Mouse (Mus musculus): ENCODE measurements around the gene Faim. TPM values are rescaled to one million over a fixed set of nuclear protein-coding genes. Genes with fewer than 3 reads are reported as not detected.

Faim gene
- polyA plus RNA-seq, 1 experiment from 2014 or later, result 117 TPM

DNA sequence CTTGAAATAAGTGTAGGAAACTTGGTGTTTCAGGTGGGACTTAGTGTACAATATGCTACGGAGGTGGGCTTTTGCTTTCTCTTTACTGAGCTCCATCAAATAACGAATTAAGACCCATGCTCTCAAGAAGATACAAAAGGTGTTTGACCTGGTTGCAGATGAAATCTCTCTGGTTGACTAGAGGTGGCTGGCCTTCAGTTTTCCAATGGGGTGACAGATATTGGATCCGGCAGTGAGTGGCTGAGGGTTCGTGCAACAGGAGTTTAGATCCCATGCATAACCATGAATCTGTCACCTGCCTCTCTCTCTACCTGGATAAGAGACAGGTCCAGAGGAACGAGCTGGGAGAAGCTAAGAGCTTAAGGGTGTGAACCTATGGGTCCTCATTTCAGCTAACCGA, 27.5 kb upstream of the Faim start:
- WGBS, result 6% methylated on average over 6 of the region's 6 CpGs
- no peak overlapping the region for H3K27ac ChIP-seq
- no peak overlapping the region for H3K9ac ChIP-seq
- no peak overlapping the region for H3K4me3 ChIP-seq
- H3K27me3 ChIP-seq, result peaks cover 94% of the 10 kb centered on the region
- peaks cover 30% of the 10 kb centered on the region for H3K4me1 ChIP-seq (replicated peaks)
- ATAC-seq (ENCODE audit: low FRiP score), result no peak
- H3K9me3 ChIP-seq, result no peaks in the 10 kb centered on the region
- H3K4me2 ChIP-seq, result 0 out of 2 replicates have a peak overlapping the region, but pooled peaks have one; percentile 4
- no peaks in the 10 kb centered on the region for H3K36me3 ChIP-seq

DNA sequence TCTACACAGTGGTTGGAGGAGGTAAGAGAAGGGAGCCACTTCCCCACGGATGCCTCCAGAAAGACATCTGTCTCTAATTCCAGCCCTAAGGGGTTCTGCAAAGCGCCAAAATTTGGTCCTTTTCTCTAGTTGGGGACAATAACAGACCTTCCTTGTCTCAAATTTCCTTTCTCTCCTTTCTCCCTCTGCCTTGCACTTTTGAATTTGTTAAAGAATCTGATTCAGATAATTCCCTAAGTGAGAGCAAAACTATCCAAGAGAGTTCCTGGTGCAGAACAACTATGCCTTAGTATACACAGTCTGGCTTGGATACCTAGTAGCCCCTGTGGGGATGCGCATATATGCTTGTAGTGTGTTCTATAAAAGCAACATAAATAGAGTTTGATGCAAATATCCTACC, 26.3 kb upstream of the Faim start:
- H3K9ac ChIP-seq, result no peak overlapping the region

DNA sequence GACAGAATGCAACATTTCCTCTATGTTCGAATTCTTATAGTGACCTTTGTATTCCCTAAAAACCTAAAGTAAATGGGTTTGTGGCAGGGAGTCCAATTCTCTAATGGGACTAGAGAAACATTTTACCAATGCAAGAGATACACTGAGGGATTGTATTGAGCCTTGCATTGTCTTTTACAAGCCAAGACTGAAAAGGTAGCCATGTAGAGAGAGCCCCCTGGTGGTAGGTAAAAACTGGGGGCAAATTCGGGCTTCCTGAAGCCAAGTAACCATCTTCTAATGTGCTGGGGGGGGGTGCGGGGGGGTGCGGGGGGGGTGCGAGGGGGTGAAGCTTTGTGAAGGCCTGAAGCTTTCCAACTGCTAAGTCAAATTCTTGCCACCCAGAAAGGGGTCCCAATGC, 25.8 kb upstream of the Faim start:
- 14% methylated on average over 5 of the region's 5 CpGs for WGBS
- no peak for ATAC-seq (ENCODE audit: low FRiP score)
- Histone ChIP-seq H3K9me3 (no peaks in the 10 kb centered on the region), H3K36me3 (no peaks in the 10 kb centered on the region), H3K4me3 (no peak overlapping the region), H3K4me2 (no peak overlapping the region), H3K27me3 (peaks cover 94% of the 10 kb centered on the region), H3K27ac (no peak overlapping the region), H3K4me1 (replicated peaks) (peaks cover 21% of the 10 kb centered on the region), H3K9ac (no peak overlapping the region)

More for the DNA sequence above, 26.3 kb upstream of the Faim start:
- Histone ChIP-seq H3K4me1 (replicated peaks) (peaks cover 26% of the 10 kb centered on the region), H3K4me2 (no peak overlapping the region), H3K36me3 (no peaks in the 10 kb centered on the region), H3K9me3 (no peaks in the 10 kb centered on the region), H3K27me3 (peaks cover 94% of the 10 kb centered on the region), H3K27ac (no peak overlapping the region), H3K4me3 (no peak overlapping the region)
- 30% methylated on average over 3 of the region's 3 CpGs for WGBS
- no peak for ATAC-seq (ENCODE audit: low FRiP score)

DNA sequence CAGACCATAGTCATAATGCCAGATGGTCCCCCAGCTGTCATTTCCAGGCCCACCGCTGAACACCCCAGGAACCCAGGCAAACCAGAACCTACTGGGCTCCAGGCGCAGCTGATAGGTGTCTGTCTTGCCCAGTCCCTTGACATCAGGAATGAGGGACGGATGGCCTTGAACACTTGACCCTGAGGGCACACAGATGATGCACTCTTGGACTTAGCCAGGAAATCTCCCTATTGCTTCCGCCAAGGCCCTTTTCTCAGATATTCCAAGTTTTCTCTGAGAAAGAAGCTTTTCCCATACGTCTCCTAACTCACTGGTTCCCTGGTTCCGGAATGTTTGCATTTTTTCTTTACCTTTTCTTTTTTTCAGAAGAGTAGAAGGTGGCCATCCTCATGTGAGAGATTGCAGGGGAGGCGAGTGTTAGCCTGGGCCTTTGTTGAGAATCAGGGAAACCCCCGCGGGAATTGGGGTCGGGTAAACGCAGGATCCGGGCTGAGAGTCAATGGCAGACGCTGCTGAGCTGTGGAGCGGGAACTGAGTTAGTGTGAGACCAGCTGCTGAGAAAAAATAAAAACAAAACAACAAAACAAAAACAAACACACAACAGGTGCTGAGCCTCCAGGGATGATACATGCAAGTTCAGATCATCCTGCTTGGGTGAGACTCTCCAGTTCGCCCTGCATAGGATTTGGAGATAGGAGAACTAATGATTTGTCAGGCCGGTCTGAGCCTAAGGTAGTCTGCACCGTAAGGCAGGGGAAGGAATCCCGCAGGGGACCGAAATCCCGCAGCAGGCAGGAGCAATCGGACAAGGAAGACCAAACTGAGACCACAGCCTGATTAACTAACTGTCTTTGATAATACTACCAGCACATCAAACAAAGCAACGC, 24.3 kb upstream of the Faim start:
- WGBS, result 4% methylated on average over 22 of the region's 22 CpGs
- Histone ChIP-seq H3K4me2 (no peak overlapping the region), H3K27ac (no peak overlapping the region), H3K36me3 (no peaks in the 10 kb centered on the region), H3K4me1 (replicated peaks) (peaks cover 6% of the 10 kb centered on the region), H3K9ac (no peak overlapping the region), H3K9me3 (no peaks in the 10 kb centered on the region), H3K4me3 (no peak overlapping the region), H3K27me3 (peaks cover 93% of the 10 kb centered on the region)
- ATAC-seq (ENCODE audit: low FRiP score), result no peak

DNA sequence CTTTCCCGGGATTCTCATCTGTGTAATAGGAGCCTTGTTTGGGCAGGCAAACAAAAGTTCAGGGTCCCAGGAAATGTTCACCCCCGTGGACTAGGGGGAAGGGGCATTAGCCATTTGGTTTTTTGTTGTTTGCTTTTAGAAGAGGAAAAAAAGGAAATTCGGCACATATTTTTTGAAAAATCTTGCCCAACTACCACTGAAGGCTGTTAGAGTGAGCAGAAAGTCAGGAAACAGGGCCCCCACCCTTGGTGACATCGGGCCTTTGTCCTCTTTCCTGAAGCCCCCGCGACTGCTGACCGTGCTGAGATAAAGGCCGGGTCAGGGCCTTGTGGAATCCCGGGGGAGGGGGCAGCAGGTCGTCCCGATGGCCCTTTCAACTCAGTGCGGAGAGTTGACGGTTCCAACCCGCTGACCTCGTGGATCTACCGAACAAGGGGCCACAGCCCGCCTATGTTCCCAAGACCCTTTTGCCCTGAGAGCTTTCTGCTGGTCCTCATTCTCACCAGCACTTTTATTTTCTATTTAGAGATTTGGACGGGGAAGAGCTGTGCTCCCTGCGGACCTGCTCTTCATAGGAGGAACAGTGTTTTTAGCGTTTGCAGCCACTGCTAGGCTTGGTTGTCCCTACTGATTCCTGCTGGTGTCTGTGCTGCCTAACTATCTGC, 23.6 kb upstream of the Faim start:
- no peak for ATAC-seq (ENCODE audit: low FRiP score)
- 2% methylated on average over 20 of the region's 20 CpGs for WGBS
- H3K4me3 ChIP-seq, result no peak overlapping the region

DNA sequence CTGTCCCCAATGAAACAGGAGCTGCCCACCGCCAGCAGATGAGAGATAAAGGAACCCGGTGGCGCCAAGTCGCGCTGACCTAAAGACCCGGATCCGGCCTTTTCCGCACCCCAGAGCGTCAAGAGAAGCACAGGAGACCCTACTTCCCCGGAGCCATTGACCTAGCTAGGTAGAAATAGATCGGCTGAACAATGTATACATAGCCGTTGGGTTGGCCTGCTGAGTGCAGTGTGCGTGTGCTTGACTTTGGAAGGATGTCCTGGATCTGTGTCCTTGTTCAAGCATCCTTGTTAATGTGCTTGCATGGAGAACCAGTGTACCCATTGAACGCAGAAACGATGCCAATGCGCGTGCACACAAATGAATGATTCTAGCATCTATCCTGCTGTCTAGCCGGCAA, 22.5 kb upstream of the Faim start:
- H3K9me3 ChIP-seq, result no peaks in the 10 kb centered on the region
- no peak for ATAC-seq (ENCODE audit: low FRiP score)
- H3K4me2 ChIP-seq, result no peak overlapping the region
- WGBS, result 5% methylated on average over 18 of the region's 18 CpGs
- no peaks in the 10 kb centered on the region for H3K36me3 ChIP-seq
- no peak overlapping the region for H3K27ac ChIP-seq
- H3K4me3 ChIP-seq, result no peak overlapping the region
- peaks cover 99% of the 10 kb centered on the region for H3K27me3 ChIP-seq
- 0 out of 2 replicates have a peak, but pooled peaks cover 2% of the 10 kb centered on the region for H3K4me1 ChIP-seq (replicated peaks)
- H3K9ac ChIP-seq, result no peak overlapping the region

More for the DNA sequence above, 23.6 kb upstream of the Faim start:
- Histone ChIP-seq H3K27me3 (peaks cover 93% of the 10 kb centered on the region), H3K36me3 (no peaks in the 10 kb centered on the region), H3K9me3 (no peaks in the 10 kb centered on the region), H3K4me1 (replicated peaks) (0 out of 2 replicates have a peak, but pooled peaks cover 2% of the 10 kb centered on the region), H3K27ac (no peak overlapping the region), H3K4me2 (no peak overlapping the region), H3K9ac (no peak overlapping the region)

DNA sequence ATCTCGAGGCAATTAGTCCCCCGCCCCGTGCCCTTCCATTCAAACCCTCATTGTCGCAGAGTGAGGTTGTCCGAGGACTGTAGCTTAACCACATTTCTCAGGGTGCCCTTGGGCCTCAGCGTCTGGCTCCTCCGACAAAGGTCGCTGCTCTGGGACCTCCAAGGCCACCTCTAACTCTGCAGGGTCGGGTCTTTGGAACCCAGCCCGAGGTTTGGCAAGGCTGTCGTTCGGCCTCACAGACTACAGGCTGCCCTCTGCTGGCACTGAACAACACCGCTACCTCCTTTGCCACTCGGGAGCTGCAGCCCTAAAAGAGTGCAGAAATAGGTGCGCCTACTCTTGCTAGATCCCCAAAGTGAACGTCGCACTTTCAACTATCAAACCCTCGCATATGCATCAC, 21.1 kb upstream of the Faim start:
- H3K4me3 ChIP-seq, result no peak overlapping the region
- under 1% methylated on average over 18 of the region's 18 CpGs for WGBS

DNA sequence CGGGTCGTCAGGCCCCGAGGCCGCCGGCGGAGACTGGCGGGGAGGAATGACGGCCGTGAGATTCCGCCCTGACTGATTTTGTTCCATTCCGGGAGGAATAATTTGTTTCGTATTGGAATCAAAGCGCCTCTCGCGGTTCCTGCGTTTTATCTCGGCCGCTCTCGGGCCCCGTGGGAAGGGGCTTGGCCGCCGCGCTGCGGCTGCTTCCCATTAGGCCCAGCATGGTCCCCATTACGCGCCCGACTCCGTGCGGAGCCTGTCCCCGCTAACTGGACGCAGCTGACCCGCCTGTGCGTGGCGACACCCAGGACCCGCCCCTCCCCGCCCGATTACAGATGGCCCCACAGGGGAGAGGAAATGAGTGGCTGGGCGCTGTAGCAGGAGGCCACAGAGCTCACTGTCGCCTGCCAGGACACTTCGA, 13.1 kb upstream of the Faim start:
- Histone ChIP-seq H3K4me1 (replicated peaks) (peaks cover 7% of the 10 kb centered on the region), H3K4me3 (peak overlapping the region; percentile 31), H3K9ac (peak overlapping the region; percentile 39; the same call in 1 of the 2 replicates), H3K27me3 (peaks cover 99% of the 10 kb centered on the region), H3K4me2 (peak overlapping the region; percentile 54), H3K36me3 (no peaks in the 10 kb centered on the region), H3K9me3 (no peaks in the 10 kb centered on the region), H3K27ac (no peak overlapping the region)
- peak; percentile 49; the same call in 1 of the 2 replicates for ATAC-seq (ENCODE audit: low FRiP score)
- under 1% methylated on average over 40 of the region's 40 CpGs for WGBS

More for the DNA sequence above, 21.1 kb upstream of the Faim start:
- no peaks in the 10 kb centered on the region for H3K9me3 ChIP-seq
- H3K27ac ChIP-seq, result no peak overlapping the region
- peaks cover 99% of the 10 kb centered on the region for H3K27me3 ChIP-seq
- H3K36me3 ChIP-seq, result no peaks in the 10 kb centered on the region
- H3K4me1 ChIP-seq (replicated peaks), result 0 out of 2 replicates have a peak, but pooled peaks cover 2% of the 10 kb centered on the region
- no peak overlapping the region for H3K4me2 ChIP-seq
- H3K9ac ChIP-seq, result no peak overlapping the region
- no peak for ATAC-seq (ENCODE audit: low FRiP score)

DNA sequence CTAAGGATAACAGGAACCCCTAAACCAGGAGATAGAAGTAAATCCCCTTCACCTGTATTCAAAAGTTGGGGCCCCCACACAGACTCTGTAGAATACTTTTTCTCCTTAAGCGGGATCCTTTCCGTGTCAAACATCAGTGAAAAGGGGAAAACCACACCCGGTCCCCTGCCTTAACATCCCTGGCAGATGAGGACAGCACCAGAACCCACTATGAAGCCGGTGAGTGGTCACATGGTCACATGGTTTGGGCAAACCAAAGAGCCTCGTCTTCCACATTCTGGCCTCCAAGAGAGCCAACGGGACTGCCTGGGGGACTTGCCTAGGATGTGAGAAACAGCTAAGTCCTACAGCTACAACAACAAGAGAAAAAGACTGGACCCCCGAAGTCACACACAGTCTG, 12.6 kb upstream of the Faim start:
- Histone ChIP-seq H3K27me3 (peaks cover 95% of the 10 kb centered on the region), H3K27ac (no peak overlapping the region), H3K9ac (no peak overlapping the region), H3K36me3 (no peaks in the 10 kb centered on the region), H3K4me2 (peak overlapping the region; percentile 54), H3K4me3 (peak overlapping the region; percentile 31), H3K9me3 (no peaks in the 10 kb centered on the region), H3K4me1 (replicated peaks) (peaks cover 7% of the 10 kb centered on the region)
- no peak for ATAC-seq (ENCODE audit: low FRiP score)
- 4% methylated on average over 7 of the region's 7 CpGs for WGBS

DNA sequence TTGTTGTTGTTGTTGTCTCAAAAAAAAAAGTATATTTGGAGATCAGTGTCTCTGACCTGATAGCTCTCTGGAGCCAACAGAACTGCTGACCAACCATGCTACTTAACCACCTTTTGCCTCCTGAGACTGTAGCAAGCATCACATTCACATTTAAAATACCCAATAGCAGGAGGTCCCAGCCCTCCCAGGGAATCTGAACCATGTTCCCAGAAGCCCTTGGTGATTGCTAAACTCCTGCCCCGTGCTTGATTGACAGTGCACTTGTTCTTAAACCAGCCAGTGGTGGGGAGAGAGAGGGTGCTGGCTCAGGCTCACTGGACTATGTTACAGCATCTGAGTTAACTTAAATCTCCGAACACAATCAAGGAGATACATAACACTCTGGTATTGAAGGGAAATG, 11.3 kb upstream of the Faim start:
- Histone ChIP-seq H3K36me3 (no peaks in the 10 kb centered on the region), H3K27me3 (peaks cover 89% of the 10 kb centered on the region), H3K9ac (no peak overlapping the region), H3K4me3 (no peak overlapping the region), H3K4me1 (replicated peaks) (peaks cover 11% of the 10 kb centered on the region), H3K4me2 (no peak overlapping the region), H3K27ac (no peak overlapping the region), H3K9me3 (no peaks in the 10 kb centered on the region)
- whole genome bisulfite sequencing, result 35% methylated on average over 2 of the region's 2 CpGs
- no peak for ATAC-seq (ENCODE audit: low FRiP score)

DNA sequence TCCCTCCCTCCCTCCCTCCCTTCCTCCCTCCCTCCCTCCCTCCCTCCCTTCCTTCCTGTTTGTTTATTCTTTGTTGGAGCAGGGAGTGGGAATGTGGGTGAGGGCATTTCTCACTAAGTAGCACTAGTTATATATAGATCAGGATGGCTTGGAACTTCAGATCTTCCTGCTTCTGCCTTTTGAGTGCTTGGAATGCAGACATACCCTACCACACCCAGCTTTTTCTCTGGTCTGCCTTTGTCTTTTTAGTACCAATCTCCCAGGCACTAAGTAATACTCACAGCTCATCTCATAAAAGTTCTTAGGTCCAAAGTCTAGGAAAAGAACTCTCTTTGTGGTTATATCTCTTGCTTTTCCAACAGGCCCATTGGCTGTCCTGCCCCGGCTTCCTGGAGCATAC, 10.1 kb upstream of the Faim start:
- Histone ChIP-seq H3K9ac (no peak overlapping the region), H3K9me3 (no peaks in the 10 kb centered on the region), H3K4me3 (no peak overlapping the region), H3K4me1 (replicated peaks) (peaks cover 13% of the 10 kb centered on the region), H3K27me3 (peaks cover 78% of the 10 kb centered on the region), H3K36me3 (no peaks in the 10 kb centered on the region), H3K4me2 (no peak overlapping the region), H3K27ac (no peak overlapping the region)
- no peak for ATAC-seq (ENCODE audit: low FRiP score)
- 90% methylated on average over 1 of the region's 1 CpGs for WGBS

DNA sequence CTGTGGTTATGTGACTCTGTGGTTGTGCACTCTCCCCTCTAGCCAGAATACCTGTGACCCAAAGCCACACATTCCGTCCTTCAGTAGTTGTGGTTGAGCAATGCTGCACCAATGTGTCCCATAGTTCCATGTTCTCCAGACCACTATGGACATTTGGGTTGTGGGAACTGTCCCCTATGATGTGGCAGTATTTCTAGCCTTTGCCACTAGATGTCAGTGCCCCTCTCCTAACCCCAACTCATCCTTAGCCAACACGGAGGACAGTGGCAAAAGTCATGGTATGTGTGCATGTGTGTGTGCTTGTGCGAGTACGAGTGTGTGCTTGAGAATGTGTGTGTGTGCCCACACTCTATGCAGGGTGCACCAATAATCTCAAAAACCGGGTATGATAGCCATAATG, 9.7 kb upstream of the Faim start:
- H3K27ac ChIP-seq, result no peak overlapping the region
- no peaks in the 10 kb centered on the region for H3K36me3 ChIP-seq
- H3K9ac ChIP-seq, result no peak overlapping the region
- H3K4me1 ChIP-seq (replicated peaks), result peaks cover 13% of the 10 kb centered on the region
- 49% methylated on average over 5 of the region's 5 CpGs for WGBS
- no peaks in the 10 kb centered on the region for H3K9me3 ChIP-seq
- H3K4me3 ChIP-seq, result no peak overlapping the region
- no peak overlapping the region for H3K4me2 ChIP-seq
- H3K27me3 ChIP-seq, result peaks cover 78% of the 10 kb centered on the region
- no peak for ATAC-seq (ENCODE audit: low FRiP score)
